Mouse (Mus musculus) heart, postnatal 0 days (tissue): Measurements from ENCODE around the gene Kbtbd3.

Experiments
- CTCF ChIP-seq: IDR thresholded peaks from 2 replicates; pipeline ENCODE4 v1.5.1; 2016; ENCODE audit warnings: antibody characterized with exemption, control low read depth, low read depth
- EP300 ChIP-seq: IDR thresholded peaks from 2 replicates; pipeline ENCODE4 v1.6.1; 2016; ENCODE audit warnings: antibody characterized with exemption, low read depth

DNA sequence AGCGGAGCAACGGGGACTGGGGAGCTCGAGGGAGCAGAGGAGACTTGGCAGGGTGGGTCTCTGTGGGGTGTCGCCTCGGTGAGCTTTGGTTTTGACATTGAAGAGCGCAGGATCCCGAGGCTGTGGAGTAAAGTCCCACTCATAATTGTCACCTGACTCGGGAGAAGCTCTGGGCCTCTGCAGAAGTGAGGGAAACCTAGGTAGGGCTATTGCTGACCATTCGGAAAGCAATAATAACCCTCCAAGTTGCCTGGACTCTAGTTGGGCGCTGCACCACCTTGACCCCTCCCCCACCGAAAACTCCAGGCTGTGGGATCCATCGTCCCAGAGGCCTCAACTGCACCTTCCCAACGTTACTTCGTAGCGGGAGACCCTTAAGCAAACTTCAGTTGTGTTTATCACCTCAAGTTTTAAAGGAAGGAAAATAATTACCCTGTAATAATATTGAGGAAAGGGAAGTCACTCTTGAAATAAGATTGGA, 67.0 kb downstream of the Kbtbd3 start:
- TF ChIP-seq CTCF, result no peak
- TF ChIP-seq EP300, result no peak
